Mouse (Mus musculus) megakaryocyte, adult 5-6 weeks (primary cell): ENCODE measurements around the gene Ccdc96. TPM values are rescaled to one million over a fixed set of nuclear protein-coding genes. Genes with fewer than 3 reads are reported as not detected.
A peak's percentile ranks its signal among the peaks of the same experiment; 100 is the strongest.

Source experiments
- ATAC-seq: 2 replicates; pipeline ENCODE4 v1.8.0; 2016; ENCODE audit warnings: mild to moderate bottlenecking, inconsistent platforms; ENCODE audit not compliant: poor library complexity, severe bottlenecking
- total RNA-seq, 2 experiments: library from RNA; stranded (forward) in 1 of 2; stranded (reverse) in 1 of 2; fragments of 153-499, 151-499 nt in 1 of 2; fragments of 221-1000, 200-1000 nt in 1 of 2; gene quantifications; 2 replicates each; pipeline versions ENCODE4 v1.2.3 to v1.2.4; 2015 to 2017

The Ccdc96 gene
- total RNA-seq, 2 experiments from 2014 or later: 0.18 TPM; not detected in 1

GRCm38 (mm10) chr5:36472876-36473655 lies 11.3 kb upstream of the Ccdc96 start:
- ATAC-seq: no peak

- ATAC-seq: peak; percentile 91
These were observed 10.1 kb upstream of the Ccdc96 start for GRCm38 (mm10) chr5:36474283-36474682.

DNA sequence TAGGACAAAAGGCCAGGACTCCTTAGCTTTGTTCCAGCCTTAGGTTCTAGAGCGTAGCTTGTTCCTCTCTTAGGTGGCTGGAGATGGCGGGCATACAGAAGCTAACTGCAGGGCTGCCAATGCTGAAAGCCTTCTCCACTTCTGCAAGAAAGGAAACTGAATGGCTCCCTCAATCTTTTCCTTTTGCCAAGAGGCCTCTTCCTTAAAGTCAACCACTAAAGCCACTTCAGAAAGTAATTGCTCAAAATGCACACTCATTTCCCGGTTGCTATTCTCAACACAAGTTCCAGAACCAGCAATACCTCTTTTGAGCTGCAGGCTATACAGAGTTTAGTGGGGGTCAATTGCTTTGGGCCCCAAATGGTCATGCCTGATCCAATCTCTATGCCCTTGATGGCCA lies 6.9 kb upstream of the Ccdc96 start:
- peak; percentile 26; the same call in 1 of the 2 replicates for ATAC-seq

- ATAC-seq: no peak
These were observed 5.6 kb upstream of the Ccdc96 start for GRCm38 (mm10) chr5:36478540-36479420.

GRCm38 (mm10) chr5:36479735-36480134 lies 4.7 kb upstream of the Ccdc96 start:
- no peak for ATAC-seq

- ATAC-seq: no peak
These were observed 4.0 kb upstream of the Ccdc96 start for GRCm38 (mm10) chr5:36480398-36480797.

GRCm38 (mm10) chr5:36481114-36481513 lies 3.3 kb upstream of the Ccdc96 start:
- ATAC-seq: no peak

DNA sequence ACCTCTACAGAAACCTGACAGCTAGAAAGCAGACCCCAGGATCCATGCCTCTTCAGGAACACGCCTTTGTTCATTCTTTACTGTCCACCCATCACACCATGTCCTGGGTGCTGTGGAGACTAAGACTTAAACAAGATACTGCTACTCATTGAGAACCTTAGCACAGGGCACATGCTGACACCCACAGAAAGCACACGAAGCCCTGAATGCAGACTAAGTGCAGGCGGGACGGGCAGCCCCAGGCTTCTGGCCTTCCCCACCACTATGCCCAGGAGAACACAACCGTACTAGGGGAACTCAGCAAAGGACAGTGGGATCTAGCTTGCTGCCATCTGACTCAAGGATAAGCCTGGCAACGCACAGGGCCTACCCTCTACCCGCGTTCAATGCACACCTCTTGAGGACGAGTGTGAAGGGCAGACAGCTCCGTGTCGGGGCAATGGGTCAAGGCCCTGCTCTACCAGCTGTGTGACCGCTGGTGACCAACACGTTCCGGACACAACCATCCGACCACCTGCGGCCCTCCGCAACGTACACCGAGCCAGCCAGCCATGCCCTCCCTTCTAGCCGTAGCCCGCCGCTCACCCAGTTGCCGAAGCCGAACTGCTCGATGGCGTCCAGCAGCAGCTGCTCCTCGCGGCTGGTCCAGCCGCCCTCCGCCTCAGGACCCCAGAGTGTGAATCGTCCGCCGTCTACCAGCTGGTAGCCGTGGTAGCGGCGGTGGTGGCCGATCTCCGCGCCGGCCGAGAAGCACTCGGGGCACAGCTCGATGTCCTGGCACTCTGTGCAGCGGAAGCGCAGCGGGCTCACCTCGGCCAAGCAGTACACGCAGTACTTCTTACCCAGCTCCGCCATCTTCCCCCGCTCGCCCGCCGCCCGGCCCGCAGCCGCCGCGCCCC lies 936 bp upstream of the Ccdc96 start:
- peak; percentile 20 for ATAC-seq

DNA sequence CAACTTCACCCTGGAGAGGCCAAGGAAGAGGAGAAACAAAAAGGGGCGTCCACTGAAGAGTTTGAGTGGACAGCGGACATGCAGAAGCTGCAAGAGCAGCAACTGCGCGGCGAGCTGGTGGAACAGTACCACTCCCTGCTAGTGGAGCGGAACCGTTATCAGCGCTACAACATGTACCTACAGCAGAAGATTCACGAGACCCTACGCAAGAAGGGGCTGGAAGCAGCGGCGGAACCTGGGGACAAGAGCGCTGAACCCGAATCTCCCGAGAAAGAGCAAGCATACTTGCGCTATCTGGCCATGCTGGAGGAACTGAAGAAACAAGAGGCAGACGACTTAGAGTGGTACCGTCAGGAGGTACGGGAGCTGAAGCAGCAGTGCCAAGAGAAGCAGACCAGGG lies 918 bp downstream of the Ccdc96 start:
- ATAC-seq: no peak

DNA sequence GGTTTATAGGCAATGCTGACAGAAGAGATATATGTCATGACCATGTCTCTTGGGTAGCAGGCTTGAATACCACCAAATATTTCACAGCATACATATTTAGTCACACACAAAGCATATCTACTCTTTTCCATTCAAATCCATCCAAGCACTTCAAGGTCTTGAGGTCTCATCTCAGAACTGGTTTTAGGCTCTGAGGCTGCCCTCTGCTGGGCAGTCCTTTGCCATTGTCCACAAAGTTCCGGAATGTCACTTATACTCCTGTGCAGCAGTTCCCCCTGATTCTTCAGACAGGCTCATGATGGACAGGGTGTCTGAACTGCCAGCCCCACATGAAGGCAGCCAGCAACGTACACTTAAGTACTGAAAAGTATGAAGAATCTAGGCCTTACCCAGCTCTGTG lies 4.8 kb downstream of the Ccdc96 start:
- no peak for ATAC-seq

GRCm38 (mm10) chr5:36493919-36494318 lies 9.5 kb downstream of the Ccdc96 start:
- no peak for ATAC-seq

DNA sequence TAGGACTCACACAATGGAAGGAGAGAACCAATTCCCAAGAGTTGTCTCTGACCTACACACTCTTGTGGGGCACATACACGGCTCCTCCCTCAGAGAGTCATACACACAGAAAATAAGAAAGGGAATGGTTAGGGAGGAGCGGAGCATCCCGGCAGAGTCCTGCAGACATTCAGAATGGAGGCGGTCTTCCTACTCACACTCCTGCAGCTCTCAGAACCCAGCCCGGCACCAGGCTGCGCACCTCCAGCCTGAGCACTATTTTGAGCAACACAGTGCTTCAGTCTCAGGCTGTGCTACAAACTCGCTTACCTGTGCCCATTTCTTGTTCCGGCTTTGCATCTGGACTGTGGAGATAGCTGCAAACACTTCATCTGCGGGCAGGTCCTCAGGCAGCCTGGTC lies 10.3 kb downstream of the Ccdc96 start:
- ATAC-seq: no peak

DNA sequence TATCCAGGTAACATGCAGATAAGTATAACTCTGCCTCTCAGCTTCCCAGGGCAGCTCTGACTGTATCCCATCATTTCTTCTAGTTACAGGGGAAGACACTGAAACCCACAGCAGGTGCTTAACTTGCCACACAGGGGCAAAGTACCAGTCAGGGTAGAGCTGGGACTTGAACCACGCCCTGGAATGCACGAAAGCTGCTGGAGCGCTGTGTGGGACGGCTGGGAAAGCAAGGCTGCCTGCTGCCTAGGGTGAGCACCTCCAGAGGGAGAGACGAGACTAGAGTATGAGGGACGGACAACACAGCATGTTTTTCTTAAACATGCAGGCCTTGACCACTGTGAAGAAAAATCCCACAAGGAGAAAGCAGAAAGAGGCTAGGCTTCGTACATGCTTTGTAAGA lies 20.8 kb downstream of the Ccdc96 start:
- ATAC-seq: no peak

DNA sequence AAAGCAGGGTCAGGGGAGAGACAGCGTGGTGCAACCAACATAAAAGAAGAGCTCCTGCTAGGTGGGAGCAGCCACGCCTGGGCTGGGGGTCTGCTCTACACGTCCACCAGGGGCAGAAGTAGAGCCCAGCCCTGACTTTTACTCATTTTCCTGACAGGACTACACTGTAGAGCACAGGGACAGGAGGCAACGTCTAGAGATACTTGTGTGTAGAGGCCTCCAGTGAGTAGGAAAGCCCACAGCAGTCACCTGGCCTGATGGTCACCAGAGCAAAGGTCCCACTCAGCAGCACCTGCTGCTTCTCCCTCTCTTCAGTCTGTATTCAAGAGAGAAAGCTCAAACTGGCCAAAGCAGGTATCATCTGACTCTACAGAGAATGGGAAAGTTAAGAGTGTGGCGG lies 21.3 kb downstream of the Ccdc96 start:
- ATAC-seq: no peak

DNA sequence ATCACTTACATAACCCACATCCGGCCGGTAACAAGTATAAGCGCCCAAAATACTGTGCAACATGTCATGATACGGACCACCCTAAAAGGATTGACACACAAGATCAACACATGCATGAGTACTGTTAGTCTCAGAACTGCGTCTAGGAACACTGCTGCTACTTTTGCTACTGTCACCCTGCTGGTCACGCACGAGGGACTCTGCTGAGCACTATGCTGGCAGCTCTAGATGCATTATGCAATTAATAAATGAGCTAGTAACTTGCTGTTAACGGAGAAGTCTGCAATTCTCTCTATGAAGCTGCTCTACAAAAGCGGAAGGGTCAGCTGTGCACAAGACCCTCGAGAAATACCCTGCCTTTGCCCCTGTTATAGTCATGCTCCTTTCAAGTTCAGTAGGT lies 24.0 kb downstream of the Ccdc96 start:
- ATAC-seq: no peak

- no peak for ATAC-seq
These were observed 26.6 kb downstream of the Ccdc96 start for GRCm38 (mm10) chr5:36510956-36511355.

- ATAC-seq: no peak
These were observed 30.7 kb downstream of the Ccdc96 start for GRCm38 (mm10) chr5:36515126-36515525.

DNA sequence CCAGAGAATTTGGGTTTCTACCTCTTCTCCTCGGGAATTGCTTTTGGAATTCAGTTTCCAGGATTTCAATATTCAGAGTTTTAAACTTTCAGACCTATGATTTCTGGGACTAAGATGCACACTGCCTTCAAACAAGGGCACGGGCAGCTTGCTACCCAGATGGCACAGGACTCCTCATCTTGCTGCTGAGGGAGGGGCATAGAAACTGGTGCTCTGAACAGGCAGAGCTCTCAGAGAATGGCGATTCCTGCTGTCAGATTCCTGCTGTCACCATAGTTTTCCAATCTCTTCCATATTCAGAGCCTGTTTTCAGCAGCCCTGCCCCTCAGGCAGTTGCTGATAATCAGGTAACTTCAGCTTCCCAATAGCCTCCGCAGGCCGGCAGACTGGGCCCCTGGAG lies 31.2 kb downstream of the Ccdc96 start:
- no peak for ATAC-seq

- no peak for ATAC-seq
These were observed 33.2 kb downstream of the Ccdc96 start for GRCm38 (mm10) chr5:36517596-36517995.

DNA sequence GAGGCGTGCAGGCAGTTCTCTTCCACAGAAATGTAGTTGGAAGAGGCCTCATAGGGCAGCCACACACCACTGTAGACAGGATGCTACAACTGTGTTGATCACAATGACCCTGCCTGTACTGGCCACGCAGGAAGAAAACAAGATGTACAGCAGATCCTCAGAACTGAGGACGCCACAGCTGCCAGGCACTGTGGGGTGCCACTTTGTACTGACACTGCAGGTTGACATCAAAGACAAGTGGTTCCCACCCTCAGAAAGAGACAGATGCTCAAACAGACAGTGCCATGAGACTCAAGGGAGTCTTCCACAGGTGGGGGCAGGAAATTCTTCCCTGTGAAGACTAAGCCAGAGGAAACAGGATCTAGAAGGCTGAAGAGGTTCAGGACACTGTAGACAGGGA lies 35.4 kb downstream of the Ccdc96 start:
- no peak for ATAC-seq

DNA sequence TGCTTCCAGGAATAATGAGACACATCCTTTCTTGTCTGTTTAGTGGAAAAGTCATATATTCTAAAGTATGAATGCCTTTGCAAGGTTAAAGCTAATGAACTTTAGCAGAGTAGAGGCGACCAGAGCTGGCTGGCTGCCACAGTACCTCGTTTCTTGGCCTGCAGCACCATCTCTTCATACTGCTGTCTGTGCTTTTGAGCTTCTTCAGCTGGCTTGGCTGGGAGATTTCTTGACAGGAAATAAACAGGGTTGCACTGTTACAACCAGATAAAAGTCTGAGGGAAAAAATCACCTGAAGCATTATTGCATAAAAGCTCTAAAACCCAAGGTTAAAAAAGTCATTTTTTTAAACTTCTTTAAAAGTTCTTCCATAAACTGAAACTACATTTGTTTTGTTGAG lies 38.4 kb downstream of the Ccdc96 start:
- ATAC-seq: no peak
